Mouse (Mus musculus): ENCODE measurements around the gene Il4i1. TPM values are rescaled to one million over a fixed set of nuclear protein-coding genes. Genes with fewer than 3 reads are reported as not detected.

Gene Il4i1
- polyA plus RNA-seq (2017; shearing (Covaris generic)): 1 to 10 TPM; 3.0 to 8.6 TPM

DNA sequence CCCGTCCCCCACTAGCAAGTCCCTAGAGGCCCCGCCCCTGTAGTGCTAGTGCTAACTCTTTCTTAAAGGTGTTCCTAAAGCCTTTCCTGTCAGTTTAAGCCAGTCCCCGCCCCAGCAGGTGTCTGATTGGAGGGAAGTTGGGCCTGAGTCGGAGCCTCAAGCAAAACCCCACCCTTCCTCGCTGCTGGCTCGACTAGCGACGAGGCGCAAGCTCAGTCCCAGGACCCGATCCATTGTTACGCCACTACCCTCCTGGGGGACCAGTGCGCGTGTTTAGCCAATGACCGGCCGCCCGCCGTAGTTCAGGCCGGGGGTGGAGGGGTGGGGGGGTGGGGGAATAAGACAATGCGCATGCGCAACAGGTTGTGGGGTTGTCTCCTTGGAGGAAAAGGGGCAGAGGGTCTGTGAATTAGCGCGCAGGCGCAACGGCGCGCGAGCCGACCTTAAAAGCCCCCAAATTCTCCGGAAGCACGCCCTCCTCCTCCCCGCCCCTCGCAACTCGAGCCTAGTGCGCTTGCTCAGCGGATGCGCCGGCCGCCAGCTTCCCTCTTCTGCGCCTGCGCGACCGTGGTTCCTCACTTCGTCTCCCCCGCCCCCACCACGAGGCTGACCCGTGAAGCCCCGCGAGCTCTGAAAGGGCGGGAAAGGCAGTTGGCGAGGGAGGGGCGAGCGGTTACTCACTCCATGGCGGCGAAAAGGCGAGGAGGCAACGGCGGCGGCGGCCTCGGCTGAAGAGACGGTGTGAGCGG, at the start of gene Il4i1, which contains the start of gene Nup62:
Il4i1 (plus strand) TSS at position 667 of the 749 bp plus-strand sequence.
Nup62 (plus strand) TSS at position 368 of the 749 bp plus-strand sequence.

GRCm38 (mm10) chr7:44816470-44817021, 359 bp downstream of the Il4i1 start, which contains the start of gene Atf5:
Atf5 (minus strand) TSS chr7:44816658.

GRCm38 (mm10) chr7:44848561-44849415, 32.6 kb downstream of the Il4i1 start, which contains the start of the genes Akt1s1 and Tbc1d17:
Akt1s1 (plus strand) TSS chr7:44848991.
Tbc1d17 (minus strand) TSS chr7:44849079.

DNA sequence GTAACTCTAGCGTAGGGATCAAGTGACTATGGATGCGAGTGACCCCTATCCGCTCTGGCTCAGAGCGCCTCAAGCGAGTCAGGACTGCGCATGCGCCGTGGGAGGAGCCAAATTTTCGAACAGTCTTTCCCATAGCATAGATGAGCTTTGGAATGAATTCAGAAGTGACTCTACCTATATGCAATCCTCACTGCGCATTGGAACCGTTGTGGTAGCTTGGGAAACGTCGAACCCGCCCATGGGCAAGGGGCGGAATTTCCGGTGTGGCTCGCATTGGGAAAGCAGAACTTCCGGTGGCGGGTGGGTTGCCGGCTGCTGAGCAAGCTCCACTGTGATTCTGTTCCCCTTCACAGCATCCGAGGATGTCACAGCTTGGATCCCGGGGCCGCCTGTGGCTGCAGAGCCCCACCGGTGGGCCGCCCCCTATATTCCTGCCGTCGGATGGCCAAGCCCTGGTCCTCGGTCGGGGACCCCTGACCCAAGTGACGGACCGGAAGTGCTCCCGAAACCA, 40.9 kb downstream of the Il4i1 start, which contains the start of gene Pnkp:
Pnkp (plus strand) TSS at position 98 of the 511 bp plus-strand sequence.

DNA sequence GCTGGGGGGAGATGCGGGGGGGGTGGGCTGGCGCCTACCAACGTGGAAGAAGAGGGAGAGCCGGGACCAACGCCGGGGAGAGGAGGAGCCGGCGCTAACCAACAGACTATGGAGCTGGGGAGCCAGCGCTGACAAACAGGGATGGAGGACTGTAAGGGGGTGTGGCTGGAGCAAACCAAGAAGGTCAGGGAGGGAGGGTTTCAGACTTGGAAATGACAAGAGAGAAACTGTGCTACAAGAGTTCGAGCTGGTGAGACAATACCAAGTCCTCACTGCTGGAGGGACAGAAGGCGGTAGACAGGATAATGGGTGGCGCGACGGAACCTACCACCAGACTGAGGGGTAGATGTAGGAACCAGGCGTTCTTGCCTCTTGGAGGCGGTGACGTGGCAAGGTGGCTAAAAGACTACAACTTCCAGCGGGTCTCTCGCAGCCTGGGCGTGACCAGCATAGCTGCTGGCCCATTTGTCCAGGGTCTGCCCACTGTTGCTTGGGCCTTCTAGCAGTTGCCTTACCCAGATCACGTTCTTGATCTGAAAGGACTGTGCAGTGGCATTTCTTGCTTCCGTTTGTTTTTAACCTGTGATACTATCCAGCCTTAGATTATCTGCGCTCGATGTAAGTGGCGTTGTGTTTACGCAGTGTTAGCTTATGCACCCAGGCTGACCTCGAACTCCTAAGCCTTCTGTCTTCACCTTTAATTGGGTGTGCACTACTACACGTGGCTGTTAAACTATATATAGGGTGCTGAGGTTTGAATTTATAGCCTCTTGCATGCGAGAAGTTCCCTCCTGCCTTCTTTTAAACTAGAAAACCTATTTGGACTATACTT, 53.7 kb downstream of the Il4i1 start, which contains the start of gene Ptov1:
Ptov1 (minus strand) TSS at position 92 of the 832 bp plus-strand sequence.

Other genes starting within 250 kb of the Il4i1 start
- 1 to 10 TPM; 3.9 to 9.7 TPM for gene Napsa, start 244.0 kb upstream of the Il4i1 start, polyA plus RNA-seq (2017; shearing (Covaris generic))
- gene Kcnc3, start 225.7 kb upstream of the Il4i1 start, polyA plus RNA-seq (2017; shearing (Covaris generic)): under 1 TPM; 0.17 to 0.44 TPM
- 1 to 10 TPM in 1 of 2 experiments, under 1 TPM in 1; 0.24 to 1.8 TPM for gene Myh14, start 145.5 kb upstream of the Il4i1 start, polyA plus RNA-seq (2017; shearing (Covaris generic))
- not detected for gene Izumo2, start 107.6 kb upstream of the Il4i1 start, polyA plus RNA-seq (2017; shearing (Covaris generic))
- 10 to 100 TPM; 92.8 to 98.9 TPM for gene Vrk3, start 68.0 kb upstream of the Il4i1 start, polyA plus RNA-seq (2017; shearing (Covaris generic))
- 1 to 10 TPM in 1 of 2 experiments, under 1 TPM in 1; 0.37 to 1.3 TPM for gene Zfp473, start 65.3 kb upstream of the Il4i1 start, polyA plus RNA-seq (2017; shearing (Covaris generic))
- gene Nup62, start 299 bp upstream of the Il4i1 start, polyA plus RNA-seq (2017; shearing (Covaris generic)): 10 to 100 TPM; 40.5 to 41.4 TPM
- gene Atf5, start 271 bp downstream of the Il4i1 start, polyA plus RNA-seq (2017; shearing (Covaris generic)): under 1 TPM in 1 of 2 experiments, not detected in 1; 0.30 TPM
- 10 to 100 TPM; 26.4 to 35.3 TPM for gene Akt1s1, start 32.6 kb downstream of the Il4i1 start, polyA plus RNA-seq (2017; shearing (Covaris generic))
- 10 to 100 TPM; 83.2 to 90.0 TPM for gene Tbc1d17, start 32.7 kb downstream of the Il4i1 start, polyA plus RNA-seq (2017; shearing (Covaris generic))
- gene Pnkp, start 40.8 kb downstream of the Il4i1 start, polyA plus RNA-seq (2017; shearing (Covaris generic)): 10 to 100 TPM; 89.6 to 97.9 TPM
- gene Ptov1, start 53.4 kb downstream of the Il4i1 start, polyA plus RNA-seq (2017; shearing (Covaris generic)): 10 to 100 TPM; 28.9 to 30.2 TPM
- 10 to 100 TPM; 54.7 to 59.9 TPM for gene Med25, start 76.3 kb downstream of the Il4i1 start, polyA plus RNA-seq (2017; shearing (Covaris generic))
- 10 to 100 TPM; 38.7 to 55.5 TPM for gene Fuz, start 79.7 kb downstream of the Il4i1 start, polyA plus RNA-seq (2017; shearing (Covaris generic))
- 10 to 100 TPM; 56.8 to 69.1 TPM for gene Ap2a1, start 113.1 kb downstream of the Il4i1 start, polyA plus RNA-seq (2017; shearing (Covaris generic))
- under 1 TPM in 1 of 2 experiments, not detected in 1; 0.97 TPM for gene Tsks, start 126.8 kb downstream of the Il4i1 start, polyA plus RNA-seq (2017; shearing (Covaris generic))
- 1 to 10 TPM; 1.7 to 2.5 TPM for gene Cpt1c, start 158.5 kb downstream of the Il4i1 start, polyA plus RNA-seq (2017; shearing (Covaris generic))
- gene Prmt1, start 170.2 kb downstream of the Il4i1 start, polyA plus RNA-seq (2017; shearing (Covaris generic)): 100 to 1,000 TPM; 148 to 162 TPM
- gene Irf3, start 181.3 kb downstream of the Il4i1 start, polyA plus RNA-seq (2017; shearing (Covaris generic)): 100 to 1,000 TPM; 224 to 233 TPM
- 10 to 100 TPM; 23.6 to 30.4 TPM for gene Bcl2l12, start 182.3 kb downstream of the Il4i1 start, polyA plus RNA-seq (2017; shearing (Covaris generic))
- gene Scaf1, start 200.0 kb downstream of the Il4i1 start, polyA plus RNA-seq (2017; shearing (Covaris generic)): 10 to 100 TPM; 34.5 to 35.4 TPM
- 10 to 100 TPM; 30.9 to 34.3 TPM for gene Rras, start 201.6 kb downstream of the Il4i1 start, polyA plus RNA-seq (2017; shearing (Covaris generic))
- 1 to 10 TPM; 2.2 to 4.1 TPM for gene Prr12, start 236.5 kb downstream of the Il4i1 start, polyA plus RNA-seq (2017; shearing (Covaris generic))
- 100 to 1,000 TPM in 1 of 2 experiments, 10 to 100 TPM in 1; 99.4 to 115 TPM for gene Nosip, start 246.0 kb downstream of the Il4i1 start, polyA plus RNA-seq (2017; shearing (Covaris generic))
- gene Prrg2, start 246.3 kb downstream of the Il4i1 start, polyA plus RNA-seq (2017; shearing (Covaris generic)): 1 to 10 TPM; 2.7 to 4.1 TPM

Data from inflammation-experienced regulatory T-cells (primary cell).